Mouse (Mus musculus): ENCODE measurements around the gene Slc35c1.
"Not testable (repeated sequence)": the region's sequence is repeated elsewhere in the genome, so short reads cannot be mapped to it uniquely, and the experiment has no call there.

Gene Slc35c1

GRCm38 (mm10) chr2:92459921-92460707 is at the start of gene Slc35c1:
Slc35c1 (minus strand) TSS chr2:92460538.
- peak; percentile 37 for DNase-seq

- DNase-seq = no peak
Observed at GRCm38 (mm10) chr2:92505291-92505690, 45.0 kb upstream of the Slc35c1 start.

GRCm38 (mm10) chr2:92503421-92503820 is 43.1 kb upstream of the Slc35c1 start:
- DNase-seq = no peak

GRCm38 (mm10) chr2:92499701-92500322 is 39.5 kb upstream of the Slc35c1 start:
- no peak for DNase-seq

GRCm38 (mm10) chr2:92497112-92497511 is 36.8 kb upstream of the Slc35c1 start:
- DNase-seq = no peak

GRCm38 (mm10) chr2:92496681-92497080 is 36.3 kb upstream of the Slc35c1 start:
- DNase-seq = no peak

GRCm38 (mm10) chr2:92494956-92495355 is 34.6 kb upstream of the Slc35c1 start:
- DNase-seq = no peak

GRCm38 (mm10) chr2:92494423-92494822 is 34.1 kb upstream of the Slc35c1 start:
- no peak for DNase-seq

- DNase-seq = no peak
Observed at GRCm38 (mm10) chr2:92493656-92494390, 33.5 kb upstream of the Slc35c1 start.

GRCm38 (mm10) chr2:92491950-92492501 is 31.7 kb upstream of the Slc35c1 start:
- no peak for DNase-seq

- no peak for DNase-seq
Observed at GRCm38 (mm10) chr2:92490541-92490940, 30.2 kb upstream of the Slc35c1 start.

- no peak for DNase-seq
Observed at GRCm38 (mm10) chr2:92487791-92488190, 27.5 kb upstream of the Slc35c1 start.

GRCm38 (mm10) chr2:92486911-92487310 is 26.6 kb upstream of the Slc35c1 start:
- no peak for DNase-seq

GRCm38 (mm10) chr2:92486403-92486802 is 26.1 kb upstream of the Slc35c1 start:
- DNase-seq = peak; percentile 75

- peak; percentile 69 for DNase-seq
Observed at GRCm38 (mm10) chr2:92485640-92486295, 25.4 kb upstream of the Slc35c1 start.

- peak; percentile 23 for DNase-seq
Observed at GRCm38 (mm10) chr2:92484256-92485025, 24.1 kb upstream of the Slc35c1 start.

- DNase-seq = no peak
Observed at GRCm38 (mm10) chr2:92483505-92483904, 23.2 kb upstream of the Slc35c1 start.

GRCm38 (mm10) chr2:92482551-92482950 is 22.2 kb upstream of the Slc35c1 start:
- no peak for DNase-seq

- no peak for DNase-seq
Observed at GRCm38 (mm10) chr2:92478313-92478688, 18.0 kb upstream of the Slc35c1 start.

- no peak for DNase-seq
Observed at GRCm38 (mm10) chr2:92477672-92478312, 17.5 kb upstream of the Slc35c1 start.

- not testable (repeated sequence) for DNase-seq
Observed at GRCm38 (mm10) chr2:92476580-92476979, 16.2 kb upstream of the Slc35c1 start.

All from liver (tissue).